Mouse (Mus musculus) bone marrow macrophage, adult 2 months (primary cell): ENCODE measurements around the gene Fam229a.

Source experiments
- CTCF ChIP-seq: IDR thresholded peaks from 2 replicates; pipeline ENCODE4 v1.5.1; 2012; ENCODE audit warnings: low read depth, mild to moderate bottlenecking, low read length, moderate library complexity
- POLR2A ChIP-seq: IDR thresholded peaks from 2 replicates; pipeline ENCODE4 v1.6.1; 2012; ENCODE audit warnings: mild to moderate bottlenecking, low read depth, low read length, borderline replicate concordance

DNA sequence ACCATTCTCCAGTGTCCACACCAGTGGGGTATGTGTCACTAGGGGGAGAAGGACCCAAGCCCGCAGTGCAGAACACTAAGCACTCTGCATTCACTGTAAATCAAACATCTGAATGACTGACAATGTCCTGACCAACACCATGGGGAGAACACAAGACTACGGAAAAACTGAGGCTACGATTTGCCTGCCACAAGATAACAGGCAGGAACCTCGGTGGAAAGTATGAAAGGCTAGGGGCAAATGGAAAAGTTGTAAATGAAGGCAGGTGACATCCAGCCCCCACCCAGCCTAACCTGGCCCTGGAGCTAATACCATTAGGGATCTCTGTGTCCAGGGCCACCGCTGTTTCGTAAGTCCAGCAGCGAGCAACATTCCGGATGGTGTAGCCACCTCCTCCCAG lies 27.5 kb downstream of the Fam229a start:
- TF ChIP-seq POLR2A (no peak), CTCF (no peak)
